Mouse (Mus musculus): ENCODE data around the gene Ric8b.

- TF ChIP-seq CTCF (IDR thresholded peaks at IDR 0.05; ENCODE audit: insufficient read depth, low read length) (no peak), POLR2A (IDR thresholded peaks at IDR 0.05; ENCODE audit: borderline replicate concordance, extremely low read depth, low read depth, low read length) (no peak)
Observed at GRCm38 (mm10) chr10:84948970-84949683, 31.7 kb downstream of the Ric8b start.

Data from lung, adult 2 months (tissue).